Mouse (Mus musculus): ENCODE measurements around the gene Hint1. TPM values are rescaled to one million over a fixed set of nuclear protein-coding genes. Genes with fewer than 3 reads are reported as not detected.

Hint1 gene
- polyA plus RNA-seq, 1 experiment: 336 TPM

DNA sequence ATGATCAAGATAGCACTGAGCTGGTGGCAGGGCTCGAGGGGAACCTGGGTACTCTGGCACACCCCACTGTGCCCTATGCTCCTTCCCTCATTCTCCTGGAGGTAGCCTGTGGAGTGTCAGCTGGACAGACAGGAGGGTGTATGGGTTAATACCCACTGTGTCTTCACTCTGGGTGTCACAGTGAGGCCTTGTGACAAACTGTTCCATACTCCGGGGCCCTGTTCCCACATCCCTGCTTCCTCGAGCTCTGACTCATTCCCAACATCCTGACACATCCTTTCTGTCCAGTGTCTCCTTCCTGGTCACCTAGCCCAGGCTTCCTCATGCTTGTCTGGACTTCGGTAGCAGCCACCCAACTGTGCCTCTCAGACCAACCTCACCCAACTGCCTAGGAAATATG is 40.3 kb downstream of the Hint1 start:
- peaks cover 23% of the 10 kb centered on the region for H3K36me3 ChIP-seq (ENCODE audit: control insufficient read depth, insufficient read depth, low read length)
- TF ChIP-seq CTCF (IDR thresholded peaks at IDR 0.05; ENCODE audit: borderline replicate concordance, control insufficient read depth, extremely low read depth, insufficient read depth, low read length, poor library complexity) (no peak), POLR2A (IDR thresholded peaks at IDR 0.05; ENCODE audit: control insufficient read depth, extremely low read depth, insufficient read depth, low read length, poor library complexity) (no peak)
- H3K27me3 ChIP-seq (ENCODE audit: control insufficient read depth, insufficient read depth, low read length): no peaks in the 10 kb centered on the region
- WGBS: 79% methylated on average over 4 of the region's 4 CpGs
- no peak overlapping the region for H3K4me3 ChIP-seq (ENCODE audit: control insufficient read depth, insufficient read depth, low read length)
- DNase-seq: no peak
- no peak overlapping the region for H3K27ac ChIP-seq (ENCODE audit: control insufficient read depth, insufficient read depth, low read length)
- no peaks in the 10 kb centered on the region for H3K4me1 ChIP-seq (replicated peaks; ENCODE audit: control insufficient read depth, insufficient read depth, low read length)

DNA sequence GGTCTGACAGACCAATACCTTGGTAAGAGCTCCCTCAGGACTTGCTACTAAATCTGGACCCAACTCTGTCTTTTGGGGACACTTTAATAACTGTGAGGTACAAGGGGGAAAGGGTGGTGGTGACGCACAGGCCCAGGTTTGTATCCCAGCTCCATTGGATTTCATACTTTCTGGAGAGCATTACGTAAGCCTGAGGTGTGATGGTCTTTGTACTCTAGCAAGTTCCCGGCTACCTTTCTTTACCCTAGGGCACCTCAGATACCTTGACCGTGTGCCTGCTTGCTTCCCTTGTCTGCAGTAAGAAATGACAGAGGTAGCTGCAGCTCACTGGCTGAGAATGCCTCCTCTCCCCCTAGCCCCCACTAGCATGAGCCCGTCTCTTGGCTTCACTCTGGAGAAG is 41.1 kb downstream of the Hint1 start:
- Histone ChIP-seq H3K27me3 (ENCODE audit: control insufficient read depth, insufficient read depth, low read length) (no peaks in the 10 kb centered on the region), H3K27ac (ENCODE audit: control insufficient read depth, insufficient read depth, low read length) (no peak overlapping the region), H3K4me3 (ENCODE audit: control insufficient read depth, insufficient read depth, low read length) (no peak overlapping the region), H3K4me1 (replicated peaks; ENCODE audit: control insufficient read depth, insufficient read depth, low read length) (no peaks in the 10 kb centered on the region), H3K36me3 (ENCODE audit: control insufficient read depth, insufficient read depth, low read length) (peaks cover 29% of the 10 kb centered on the region)
- DNase-seq: no peak
- TF ChIP-seq CTCF (IDR thresholded peaks at IDR 0.05; ENCODE audit: borderline replicate concordance, control insufficient read depth, extremely low read depth, insufficient read depth, low read length, poor library complexity) (no peak), POLR2A (IDR thresholded peaks at IDR 0.05; ENCODE audit: control insufficient read depth, extremely low read depth, insufficient read depth, low read length, poor library complexity) (no peak)
- 93% methylated on average over 5 of the region's 5 CpGs for WGBS

DNA sequence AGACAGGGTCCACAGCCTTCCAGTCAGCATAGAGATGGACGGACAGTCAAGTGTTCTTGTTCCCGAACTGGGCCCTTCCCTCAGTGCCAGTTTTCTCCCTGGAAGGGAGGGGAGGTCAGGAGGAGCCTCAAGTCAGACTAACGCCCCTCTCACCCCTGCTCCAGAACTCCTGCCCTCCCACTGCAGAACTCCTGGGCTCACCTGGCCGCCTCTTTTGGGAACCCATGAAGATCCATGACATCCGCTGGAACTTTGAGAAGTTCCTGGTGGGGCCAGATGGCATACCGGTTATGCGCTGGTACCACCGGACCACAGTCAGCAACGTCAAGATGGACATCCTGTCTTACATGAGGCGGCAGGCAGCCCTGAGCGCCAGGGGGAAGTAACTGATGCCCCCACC is 43.1 kb downstream of the Hint1 start:
- peaks cover 38% of the 10 kb centered on the region for H3K36me3 ChIP-seq (ENCODE audit: control insufficient read depth, insufficient read depth, low read length)
- no peaks in the 10 kb centered on the region for H3K4me1 ChIP-seq (replicated peaks; ENCODE audit: control insufficient read depth, insufficient read depth, low read length)
- TF ChIP-seq CTCF (IDR thresholded peaks at IDR 0.05; ENCODE audit: borderline replicate concordance, control insufficient read depth, extremely low read depth, insufficient read depth, low read length, poor library complexity) (no peak), POLR2A (IDR thresholded peaks at IDR 0.05; ENCODE audit: control insufficient read depth, extremely low read depth, insufficient read depth, low read length, poor library complexity) (no peak)
- 95% methylated on average over 11 of the region's 11 CpGs for WGBS
- H3K27me3 ChIP-seq (ENCODE audit: control insufficient read depth, insufficient read depth, low read length): no peaks in the 10 kb centered on the region
- H3K4me3 ChIP-seq (ENCODE audit: control insufficient read depth, insufficient read depth, low read length): no peak overlapping the region
- no peak for DNase-seq
- H3K27ac ChIP-seq (ENCODE audit: control insufficient read depth, insufficient read depth, low read length): no peak overlapping the region

GRCm38 (mm10) chr11:54910081-54910665 is 44.0 kb downstream of the Hint1 start:
- Histone ChIP-seq H3K4me1 (replicated peaks; ENCODE audit: control insufficient read depth, insufficient read depth, low read length) (no peaks in the 10 kb centered on the region), H3K27ac (ENCODE audit: control insufficient read depth, insufficient read depth, low read length) (no peak overlapping the region), H3K4me3 (ENCODE audit: control insufficient read depth, insufficient read depth, low read length) (no peak overlapping the region), H3K27me3 (ENCODE audit: control insufficient read depth, insufficient read depth, low read length) (no peaks in the 10 kb centered on the region), H3K36me3 (ENCODE audit: control insufficient read depth, insufficient read depth, low read length) (peaks cover 47% of the 10 kb centered on the region)
- no peak for TF ChIP-seq POLR2A (IDR thresholded peaks at IDR 0.05; ENCODE audit: control insufficient read depth, extremely low read depth, insufficient read depth, low read length, poor library complexity)
- no peak for TF ChIP-seq CTCF (IDR thresholded peaks at IDR 0.05; ENCODE audit: borderline replicate concordance, control insufficient read depth, extremely low read depth, insufficient read depth, low read length, poor library complexity)
- WGBS: 93% methylated on average over 12 of the region's 12 CpGs
- no peak for DNase-seq

DNA sequence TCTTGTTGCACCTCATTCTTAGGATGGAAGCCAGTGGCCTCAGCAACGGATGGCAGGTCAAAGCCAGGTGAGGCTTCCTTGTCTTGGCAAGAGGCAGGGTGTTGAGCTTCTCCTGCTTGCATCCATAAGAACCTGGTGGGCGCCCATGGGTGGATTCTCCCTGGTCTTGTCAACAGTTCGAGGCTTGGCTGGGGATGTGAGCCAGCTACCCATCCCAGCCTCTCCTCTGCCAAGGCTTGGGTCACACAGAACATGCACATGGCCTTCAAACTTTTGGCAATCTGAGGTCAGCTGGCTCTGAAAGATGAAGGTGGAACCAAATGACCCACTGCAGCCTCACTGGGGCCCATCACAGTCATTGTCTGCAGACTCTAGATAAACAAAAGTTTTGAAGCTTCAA is 45.0 kb downstream of the Hint1 start:
- no peak for TF ChIP-seq CTCF (IDR thresholded peaks at IDR 0.05; ENCODE audit: borderline replicate concordance, control insufficient read depth, extremely low read depth, insufficient read depth, low read length, poor library complexity)
- TF ChIP-seq POLR2A (IDR thresholded peaks at IDR 0.05; ENCODE audit: control insufficient read depth, extremely low read depth, insufficient read depth, low read length, poor library complexity): no peak
- no peaks in the 10 kb centered on the region for H3K4me1 ChIP-seq (replicated peaks; ENCODE audit: control insufficient read depth, insufficient read depth, low read length)
- peaks cover 57% of the 10 kb centered on the region for H3K36me3 ChIP-seq (ENCODE audit: control insufficient read depth, insufficient read depth, low read length)
- H3K27ac ChIP-seq (ENCODE audit: control insufficient read depth, insufficient read depth, low read length): no peak overlapping the region
- no peaks in the 10 kb centered on the region for H3K27me3 ChIP-seq (ENCODE audit: control insufficient read depth, insufficient read depth, low read length)
- DNase-seq: no peak
- WGBS: 98% methylated on average over 3 of the region's 3 CpGs
- no peak overlapping the region for H3K4me3 ChIP-seq (ENCODE audit: control insufficient read depth, insufficient read depth, low read length)

- no peaks in the 10 kb centered on the region for H3K27me3 ChIP-seq (ENCODE audit: control insufficient read depth, insufficient read depth, low read length)
These were observed 45.7 kb downstream of the Hint1 start for GRCm38 (mm10) chr11:54911671-54912502.

More at GRCm38 (mm10) chr11:54911671-54912502, 45.7 kb downstream of the Hint1 start:
- peaks cover 64% of the 10 kb centered on the region for H3K36me3 ChIP-seq (ENCODE audit: control insufficient read depth, insufficient read depth, low read length)
- TF ChIP-seq CTCF (IDR thresholded peaks at IDR 0.05; ENCODE audit: borderline replicate concordance, control insufficient read depth, extremely low read depth, insufficient read depth, low read length, poor library complexity) (no peak), POLR2A (IDR thresholded peaks at IDR 0.05; ENCODE audit: control insufficient read depth, extremely low read depth, insufficient read depth, low read length, poor library complexity) (no peak)
- 97% methylated on average over 7 of the region's 7 CpGs for WGBS
- no peak overlapping the region for H3K27ac ChIP-seq (ENCODE audit: control insufficient read depth, insufficient read depth, low read length)
- H3K4me1 ChIP-seq (replicated peaks; ENCODE audit: control insufficient read depth, insufficient read depth, low read length): no peaks in the 10 kb centered on the region
- H3K4me3 ChIP-seq (ENCODE audit: control insufficient read depth, insufficient read depth, low read length): no peak overlapping the region
- DNase-seq: no peak
